ENCODE assay signal across 22 mouse cellular contexts in genomic region chr3:116338616-116339015, GRCm38 (mm10).
DNase-seq lines count a peak whose midpoint lies in the region; ATAC-seq lines count a peak whose summit lies in the region.
"Had no signal": no experiment of that assay in that cellular context is flagged by ENCODE, and none has a peak within 500 bp of the region (broad histone marks: within the 10 kb centered on the region; RNA-seq: fewer than 3 reads in every experiment).

No protein-coding gene starts in this region.

- H3K4me2 ChIP-seq in kidney, embryonic 16.5 days (replicated peaks; ENCODE audit: low read depth, low read length), result no peak overlapping the region
- H3K4me2 ChIP-seq in forebrain, embryonic 11.5 days (ENCODE audit: low read depth, low read length, severe bottlenecking), result no peak overlapping the region
- H3K4me2 ChIP-seq: hindbrain, embryonic 14.5 days; neural tube, embryonic 13.5 days had no signal

- H3K9ac ChIP-seq in kidney, embryonic 16.5 days (replicated peaks; ENCODE audit: low read length), result no peak overlapping the region
- no peak overlapping the region for H3K9ac ChIP-seq in forebrain, embryonic 11.5 days (ENCODE audit: low read length)
- H3K9ac ChIP-seq: hindbrain, embryonic 14.5 days; neural tube, embryonic 13.5 days had no signal

- no peaks in the 10 kb centered on the region for H3K9me3 ChIP-seq in kidney, embryonic 16.5 days (ENCODE audit: low read length)
- H3K9me3 ChIP-seq in forebrain, embryonic 11.5 days (ENCODE audit: control insufficient read depth, low read length), result no peaks in the 10 kb centered on the region
- H3K9me3 ChIP-seq: midbrain, embryonic 10.5 days; neural tube, embryonic 13.5 days had no signal

- intact Hi-C loops in gastrocnemius, postnatal 14 days (cut with DNase I; ENCODE audit: low total_unique reads), result loop anchor here (5.0 kb wide), 1 partner anchor 154 kb away; no protein-coding TSS in a partner anchor

- no peaks in the 10 kb centered on the region for H3K27me3 ChIP-seq in kidney, embryonic 16.5 days (ENCODE audit: insufficient read depth, low read length)
- H3K27me3 ChIP-seq in forebrain, embryonic 11.5 days (ENCODE audit: control insufficient read depth, insufficient read depth, low read length), result no peaks in the 10 kb centered on the region
- H3K27me3 ChIP-seq: neural tube, embryonic 13.5 days had no signal

- 34% methylated on average over 6 of the region's 6 CpGs for WGBS in kidney, embryonic 16.5 days
- WGBS in forebrain, embryonic 11.5 days, result 82% methylated on average over 6 of the region's 6 CpGs

- peak; percentile 95 for ATAC-seq in kidney, embryonic 16.5 days (ENCODE audit: low FRiP score, low TSS enrichment)
- no peak for ATAC-seq in forebrain, embryonic 11.5 days (replicated peaks; ENCODE audit: low FRiP score)
- ATAC-seq: activated CD4-positive, CD25-positive, alpha-beta regulatory T cell, adult 4 months; forebrain, embryonic 16.5 days; inflammation-experienced regulatory T-cells, adult 6 months; midbrain, embryonic 16.5 days had no signal

- no peaks in the 10 kb centered on the region for H3K4me1 ChIP-seq in kidney, embryonic 16.5 days (ENCODE audit: insufficient read depth, low read length)
- H3K4me1 ChIP-seq in forebrain, embryonic 11.5 days (replicated peaks; ENCODE audit: control insufficient read depth, insufficient read depth, low read length), result no peaks in the 10 kb centered on the region

- 0 out of 2 replicates have a peak, but pooled peaks cover 5% of the 10 kb centered on the region for H3K36me3 ChIP-seq in kidney, embryonic 16.5 days (ENCODE audit: insufficient read depth, low read length)
- no peaks in the 10 kb centered on the region; the same call in 1 of the 2 replicates for H3K36me3 ChIP-seq in forebrain, embryonic 11.5 days (ENCODE audit: control insufficient read depth, insufficient read depth, low read length)

- H3K4me3 ChIP-seq in kidney, embryonic 16.5 days (ENCODE audit: low read length), result no peak overlapping the region
- no peak overlapping the region for H3K4me3 ChIP-seq in forebrain, embryonic 11.5 days (ENCODE audit: low read depth, low read length)
- H3K4me3 ChIP-seq: heart, adult 2 months; midbrain, embryonic 10.5 days; myocyte; neural tube, embryonic 13.5 days had no signal

- H3K27ac ChIP-seq in kidney, embryonic 16.5 days (ENCODE audit: low read length), result no peak overlapping the region
- no peak overlapping the region for H3K27ac ChIP-seq in forebrain, embryonic 11.5 days (ENCODE audit: low read depth, low read length)
- H3K27ac ChIP-seq: heart, adult 2 months; hindbrain, embryonic 14.5 days; macrophage; midbrain, embryonic 10.5 days; neural tube, embryonic 13.5 days had no signal

- no peak for DNase-seq in kidney, adult 11 months
- peak; percentile 15 for DNase-seq in ovary, postnatal 36 days (ENCODE audit: low spot score)
- DNase-seq in ovary, postnatal 10 days (ENCODE audit: low spot score), result no peak
- peak; percentile 58 for DNase-seq in gastrocnemius, postnatal 14 days
- no peak for DNase-seq in Muller cell, postnatal 12 days (ENCODE audit: inconsistent ontology term)
- DNase-seq in forebrain, embryonic 11.5 days (ENCODE audit: low spot score), result no peak
- DNase-seq: adrenal gland, postnatal 10 days; cerebellum, adult 9-10 months; heart, postnatal 4 days; left cerebral cortex, postnatal 4 days; spleen, adult 18-20 months had no signal

Comparison
In these comparisons a context has a peak if more than half of its experiments do, and no peak if none do; other contexts are left out.
1. DNase-seq: peak in ovary, postnatal 36 days (single experiment) and gastrocnemius, postnatal 14 days (single experiment); none in kidney, adult 11 months (single experiment), ovary, postnatal 10 days (single experiment), Muller cell, postnatal 12 days (single experiment) and forebrain, embryonic 11.5 days (single experiment).